Mouse (Mus musculus): Measurements from ENCODE around the gene Fnbp1l. TPM values are rescaled to one million over a fixed set of nuclear protein-coding genes. Genes with fewer than 3 reads are reported as not detected.

The Fnbp1l gene
- polyA plus RNA-seq, 2 experiments = 2.4 to 4.8 TPM

GRCm38 (mm10) chr3:122510240-122510750 is 109.2 kb downstream of the Fnbp1l start:
- DNase-seq (ENCODE audit: low read depth in 3 of 3, low spot score in 3 of 3) (no peak), ATAC-seq (ENCODE audit: insufficient read depth) (peak; percentile 42)
- Histone ChIP-seq H3K27me3 (ENCODE audit: control insufficient read depth, insufficient read depth, low read length) (no peaks in the 10 kb centered on the region), H3K4me2 (ENCODE audit: low read depth) (peak overlapping the region; percentile 40), H3K9ac (replicated peaks) (no peak overlapping the region), H3K36me3 (replicated peaks; ENCODE audit: control insufficient read depth, insufficient read depth, low read depth) (no peaks in the 10 kb centered on the region), H3K4me1 (replicated peaks; ENCODE audit: control insufficient read depth in 2 of 2, insufficient read depth in 2 of 2, low read length in 1 of 2) (peaks cover 0 to 22% of the 10 kb centered on the region in 2 experiments; a peak in 2 of 4 replicates), H3K9me3 (ENCODE audit: control insufficient read depth, low read length) (no peaks in the 10 kb centered on the region), H3K4me3 (ENCODE audit: insufficient read depth in 1 of 2, low read depth in 2 of 2, low read length in 2 of 2) (no peak overlapping the region), H3K27ac (no peak overlapping the region)
- WGBS (ENCODE audit: insufficient replicate concordance) = 28% methylated on average over 14 of the region's 14 CpGs
- TF ChIP-seq EP300 (IDR thresholded peaks at IDR 0.05; ENCODE audit: low read depth) (no peak), CTCF (IDR thresholded peaks at IDR 0.05; ENCODE audit: low read depth) (no peak)

- DNase-seq (ENCODE audit: low read depth in 3 of 3, low spot score in 3 of 3) = no peak
- Histone ChIP-seq H3K36me3 (replicated peaks; ENCODE audit: control insufficient read depth, insufficient read depth, low read depth) (no peaks in the 10 kb centered on the region), H3K9ac (replicated peaks) (no peak overlapping the region), H3K4me1 (replicated peaks; ENCODE audit: control insufficient read depth in 2 of 2, insufficient read depth in 2 of 2, low read length in 1 of 2) (peaks cover 0 to 22% of the 10 kb centered on the region in 2 experiments; a peak in 2 of 4 replicates), H3K9me3 (ENCODE audit: control insufficient read depth, low read length) (no peaks in the 10 kb centered on the region), H3K4me3 (ENCODE audit: insufficient read depth in 1 of 2, low read depth in 2 of 2, low read length in 2 of 2) (no peak overlapping the region), H3K27me3 (ENCODE audit: control insufficient read depth, insufficient read depth, low read length) (no peaks in the 10 kb centered on the region), H3K27ac (no peak overlapping the region), H3K4me2 (ENCODE audit: low read depth) (0 out of 2 replicates have a peak overlapping the region, but pooled peaks have one; percentile 40)
- WGBS (ENCODE audit: insufficient replicate concordance) = 39% methylated on average over 11 of the region's 11 CpGs
- no peak for TF ChIP-seq CTCF (IDR thresholded peaks at IDR 0.05; ENCODE audit: low read depth)
- no peak for TF ChIP-seq EP300 (IDR thresholded peaks at IDR 0.05; ENCODE audit: low read depth)
- ATAC-seq (ENCODE audit: insufficient read depth) = peak; percentile 47; the same call in 1 of the 2 replicates
Measured at GRCm38 (mm10) chr3:122509534-122510239, 109.8 kb downstream of the Fnbp1l start.

GRCm38 (mm10) chr3:122509084-122509483 is 110.4 kb downstream of the Fnbp1l start:
- Histone ChIP-seq H3K36me3 (replicated peaks; ENCODE audit: control insufficient read depth, insufficient read depth, low read depth) (no peaks in the 10 kb centered on the region), H3K4me2 (ENCODE audit: low read depth) (no peak overlapping the region), H3K9ac (replicated peaks) (no peak overlapping the region), H3K4me1 (replicated peaks; ENCODE audit: control insufficient read depth in 2 of 2, insufficient read depth in 2 of 2, low read length in 1 of 2) (peaks cover 0 to 22% of the 10 kb centered on the region in 2 experiments; a peak in 2 of 4 replicates), H3K27me3 (ENCODE audit: control insufficient read depth, insufficient read depth, low read length) (no peaks in the 10 kb centered on the region), H3K4me3 (ENCODE audit: insufficient read depth in 1 of 2, low read depth in 2 of 2, low read length in 2 of 2) (no peak overlapping the region), H3K9me3 (ENCODE audit: control insufficient read depth, low read length) (no peaks in the 10 kb centered on the region), H3K27ac (no peak overlapping the region)
- ATAC-seq (ENCODE audit: insufficient read depth) (no peak), DNase-seq (ENCODE audit: low read depth in 3 of 3, low spot score in 3 of 3) (no peak)
- 33% methylated on average over 5 of the region's 5 CpGs for WGBS (ENCODE audit: insufficient replicate concordance)
- TF ChIP-seq EP300 (IDR thresholded peaks at IDR 0.05; ENCODE audit: low read depth) (no peak), CTCF (IDR thresholded peaks at IDR 0.05; ENCODE audit: low read depth) (peak; percentile 82)

- no peak overlapping the region for H3K4me2 ChIP-seq (ENCODE audit: low read depth)
- no peaks in the 10 kb centered on the region for H3K9me3 ChIP-seq (ENCODE audit: control insufficient read depth, low read length)
- H3K36me3 ChIP-seq (replicated peaks; ENCODE audit: control insufficient read depth, insufficient read depth, low read depth) = no peaks in the 10 kb centered on the region
- no peak overlapping the region for H3K27ac ChIP-seq
- H3K9ac ChIP-seq (replicated peaks) = no peak overlapping the region
- DNase-seq (ENCODE audit: low read depth in 3 of 3, low spot score in 3 of 3) = no peak
- no peak overlapping the region for H3K4me3 ChIP-seq (ENCODE audit: insufficient read depth in 1 of 2, low read depth in 2 of 2, low read length in 2 of 2)
- no peak for TF ChIP-seq CTCF (IDR thresholded peaks at IDR 0.05; ENCODE audit: low read depth)
- TF ChIP-seq EP300 (IDR thresholded peaks at IDR 0.05; ENCODE audit: low read depth) = no peak
- no peak for ATAC-seq (ENCODE audit: insufficient read depth)
- no peaks in the 10 kb centered on the region for H3K27me3 ChIP-seq (ENCODE audit: control insufficient read depth, insufficient read depth, low read length)
- WGBS (ENCODE audit: insufficient replicate concordance) = 87% methylated on average over 14 of the region's 14 CpGs
- H3K4me1 ChIP-seq (replicated peaks; ENCODE audit: control insufficient read depth in 2 of 2, insufficient read depth in 2 of 2, low read length in 1 of 2) = peaks cover 0 to 21% of the 10 kb centered on the region in 2 experiments; a peak in 2 of 4 replicates
Measured at GRCm38 (mm10) chr3:122507826-122508225, 111.7 kb downstream of the Fnbp1l start.

GRCm38 (mm10) chr3:122506343-122506916 is 113.1 kb downstream of the Fnbp1l start:
- ATAC-seq (ENCODE audit: insufficient read depth) = no peak
- Histone ChIP-seq H3K4me2 (ENCODE audit: low read depth) (no peak overlapping the region), H3K4me3 (ENCODE audit: insufficient read depth in 1 of 2, low read depth in 2 of 2, low read length in 2 of 2) (no peak overlapping the region), H3K27ac (no peak overlapping the region), H3K27me3 (ENCODE audit: control insufficient read depth, insufficient read depth, low read length) (no peaks in the 10 kb centered on the region), H3K9me3 (ENCODE audit: control insufficient read depth, low read length) (no peaks in the 10 kb centered on the region), H3K9ac (replicated peaks) (no peak overlapping the region), H3K36me3 (replicated peaks; ENCODE audit: control insufficient read depth, insufficient read depth, low read depth) (no peaks in the 10 kb centered on the region), H3K4me1 (replicated peaks; ENCODE audit: control insufficient read depth in 2 of 2, insufficient read depth in 2 of 2, low read length in 1 of 2) (peaks cover 0 to 15% of the 10 kb centered on the region in 2 experiments; a peak in 2 of 4 replicates)
- WGBS (ENCODE audit: insufficient replicate concordance) = 63% methylated on average over 10 of the region's 10 CpGs
- TF ChIP-seq EP300 (IDR thresholded peaks at IDR 0.05; ENCODE audit: low read depth) (no peak), CTCF (IDR thresholded peaks at IDR 0.05; ENCODE audit: low read depth) (no peak)
- DNase-seq (ENCODE audit: low read depth in 3 of 3, low spot score in 3 of 3) = no peak
